Mouse (Mus musculus): ENCODE results near the gene Krt35.
A peak's percentile ranks its signal among the peaks of the same experiment; 100 is the strongest.

Gene Krt35

GRCm38 (mm10) chr11:100066236-100067010 is 29.6 kb downstream of the Krt35 start:
- DNase-seq (ENCODE audit: low read depth, low spot score), result no peak

GRCm38 (mm10) chr11:100058875-100059274 is 37.2 kb downstream of the Krt35 start:
- peak; percentile 75 for DNase-seq (ENCODE audit: low read depth, low spot score)

DNA sequence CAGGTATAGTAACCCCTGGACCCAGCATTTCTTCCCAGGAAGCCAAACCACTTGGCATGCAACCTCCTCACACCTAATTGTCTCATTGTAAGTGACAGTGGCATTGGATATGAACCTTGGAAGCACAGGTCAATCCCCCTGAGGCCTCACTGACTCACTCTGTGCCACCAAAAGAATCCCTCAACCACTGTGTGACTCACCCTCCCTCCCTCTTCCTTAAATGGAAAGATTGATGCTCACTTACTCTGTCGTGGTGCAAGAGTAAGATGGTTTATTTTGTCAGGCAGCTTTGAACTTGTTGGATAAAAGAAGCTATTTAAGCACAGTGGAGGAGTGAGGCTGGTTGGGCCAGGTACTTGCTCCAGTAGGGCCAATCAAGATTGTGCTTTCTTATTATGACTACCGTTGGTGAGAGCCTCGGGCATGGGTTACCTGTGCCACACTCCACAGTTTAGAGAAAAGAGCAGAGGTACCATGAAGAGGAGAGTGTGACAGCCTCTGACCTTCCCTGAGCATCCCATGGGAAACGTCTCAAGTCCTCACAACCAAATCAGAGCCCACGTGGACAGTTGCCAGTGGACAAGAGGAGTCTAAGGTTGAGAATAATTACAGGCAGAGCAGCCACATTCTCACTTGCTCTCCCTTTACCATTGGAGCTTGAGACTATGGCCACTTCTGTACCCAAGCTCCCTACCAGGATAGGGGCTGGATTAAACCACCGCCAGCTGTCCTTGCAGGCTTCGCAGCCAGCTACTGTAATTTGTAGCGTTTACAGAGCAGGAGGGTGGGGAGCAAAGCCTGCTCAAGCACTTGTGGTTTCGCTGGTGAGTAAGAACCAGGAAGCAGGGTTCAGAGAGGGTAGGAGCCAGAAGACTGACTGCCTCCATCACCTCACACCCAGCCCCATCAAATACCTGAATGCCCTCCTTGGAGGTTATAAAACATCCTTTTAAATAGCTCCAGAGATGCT is 40.1 kb downstream of the Krt35 start:
- no peak for DNase-seq (ENCODE audit: low read depth, low spot score)

DNA sequence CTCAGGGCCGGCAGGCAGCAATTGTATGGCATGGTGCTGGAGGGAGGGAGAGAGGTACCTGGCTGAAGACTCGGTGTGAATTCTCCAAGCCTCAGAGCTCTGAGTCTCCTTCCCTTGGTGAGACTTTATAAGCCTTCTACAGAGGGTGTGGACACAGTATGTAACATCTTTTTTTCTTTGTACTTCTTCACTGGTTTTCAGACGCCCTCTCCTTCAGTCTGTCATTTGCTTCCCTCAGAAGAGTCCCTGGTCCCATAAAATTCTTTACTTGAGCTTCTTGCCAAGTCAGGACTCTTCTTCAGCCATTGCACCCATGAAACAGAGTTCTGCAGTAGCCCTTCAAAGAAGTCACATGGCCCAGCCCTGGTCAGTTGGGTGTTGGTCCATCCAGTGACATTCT is 45.6 kb downstream of the Krt35 start, which contains the start of gene Krt31:
TSS of gene Krt31 (minus strand) at position 101 of the 400 bp plus-strand sequence.
- DNase-seq (ENCODE audit: low read depth, low spot score), result no peak

DNA sequence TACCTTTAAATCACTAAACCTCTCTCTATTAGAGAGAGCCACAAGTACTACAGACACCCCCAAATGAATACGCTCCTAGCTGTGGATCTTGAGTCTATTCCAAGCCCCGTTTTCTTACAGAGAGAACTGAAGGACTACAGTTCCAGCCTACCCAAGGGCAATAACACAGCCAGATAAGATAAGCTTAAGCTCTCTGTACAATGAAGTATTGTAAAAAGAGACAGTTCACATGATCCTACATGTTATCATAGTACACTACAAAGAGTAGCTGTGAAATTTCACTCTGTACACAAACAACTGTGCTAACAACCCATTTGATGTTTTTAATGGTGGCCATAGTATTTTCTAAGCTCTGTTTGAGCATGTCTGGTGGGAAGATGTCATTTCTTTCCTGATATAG is 48.8 kb downstream of the Krt35 start:
- DNase-seq (ENCODE audit: low read depth, low spot score), result no peak

DNA sequence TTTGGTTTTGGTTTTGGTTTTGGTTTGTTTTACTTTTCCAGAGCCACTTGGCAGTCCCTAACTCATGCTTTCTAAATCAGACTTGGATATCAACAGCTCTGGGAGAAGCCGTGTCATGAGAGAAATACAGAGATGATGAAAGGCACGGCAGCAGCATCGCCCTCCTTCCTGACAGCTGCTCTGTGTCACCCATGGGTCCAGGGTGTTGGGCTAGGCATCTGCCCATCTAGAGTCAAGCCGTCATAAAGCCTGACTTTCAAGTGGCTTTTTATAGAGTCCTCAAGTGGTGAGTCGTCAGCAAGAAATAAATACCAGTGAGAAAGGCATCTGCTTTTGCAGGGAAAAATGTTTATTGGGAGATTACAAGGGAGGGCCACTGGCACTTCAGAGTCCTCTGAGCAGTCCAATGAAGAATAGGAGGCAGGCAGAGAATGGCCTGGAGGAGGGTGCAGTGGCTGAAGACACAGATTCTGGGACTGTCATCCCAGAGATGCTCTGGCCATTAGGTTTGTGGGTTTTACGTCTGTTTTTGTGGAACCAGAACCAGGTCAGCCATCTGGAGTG is 49.7 kb downstream of the Krt35 start:
- DNase-seq (ENCODE audit: low read depth, low spot score), result no peak

Measured in ES-CJ7 (cell line).